Mouse (Mus musculus) monocyte, adult 59 days (primary cell): ENCODE results near the gene Nudt6. TPM values are rescaled to one million over a fixed set of nuclear protein-coding genes. Genes with fewer than 3 reads are reported as not detected.

ENCODE experiments used
- total RNA-seq, 2 experiments: library from RNA; stranded (reverse); gene quantifications; one replicate each; pipeline ENCODE4 v1.2.4; 2023

The Nudt6 gene
- 10 to 100 TPM in 1 of 2 experiments, 1 to 10 TPM in 1; 7.5 to 11.5 TPM for total RNA-seq

DNA sequence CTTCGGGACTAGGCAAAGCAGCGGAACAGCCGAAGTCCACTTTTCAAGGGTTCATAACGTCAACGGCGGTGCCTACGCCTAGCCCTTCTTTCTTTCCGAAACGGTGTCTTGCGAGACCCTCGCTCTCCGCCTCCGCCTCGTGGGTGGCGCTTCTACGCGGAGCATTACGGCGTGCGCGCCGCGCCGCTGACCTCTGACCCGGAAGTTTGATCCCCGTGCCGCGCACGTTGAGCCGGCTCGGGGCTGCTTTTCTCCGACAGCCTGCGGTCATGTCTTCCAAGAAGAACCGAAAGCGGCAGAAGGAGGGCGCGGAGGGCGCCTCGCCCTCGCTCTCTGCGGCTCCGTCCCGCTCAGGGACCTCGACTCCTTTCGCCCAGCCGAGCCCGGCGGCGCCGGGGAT, at the start of gene Nudt6:
Nudt6 (minus strand) TSS at position 140 of the 400 bp plus-strand sequence.

DNA sequence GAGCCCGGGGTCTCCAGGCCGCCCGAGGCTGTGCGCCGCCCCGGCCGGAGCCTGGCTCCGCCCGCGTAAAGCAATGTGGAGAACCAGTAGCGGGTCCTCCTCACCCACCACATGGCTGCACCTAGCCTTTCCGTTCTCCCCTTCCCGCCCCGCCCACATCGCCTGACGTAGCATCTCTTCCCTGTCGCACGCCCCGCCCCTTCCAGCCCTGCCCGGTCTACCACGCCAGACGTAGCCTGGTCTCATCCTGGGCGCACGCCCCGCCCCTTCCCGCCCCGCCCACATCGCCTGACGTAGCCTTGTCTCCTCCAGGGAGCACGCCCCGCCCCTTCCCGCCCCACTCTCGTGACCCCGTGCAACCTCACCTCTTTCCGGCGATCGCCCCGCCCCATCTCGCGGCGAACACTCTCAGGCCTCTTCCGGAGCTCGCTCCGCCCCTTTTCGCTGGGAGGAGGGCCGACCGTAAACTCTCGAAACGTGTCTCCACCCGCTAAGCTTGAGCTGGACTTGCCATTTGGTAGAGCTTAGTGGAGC, 486 bp downstream of the Nudt6 start, which contains the start of gene Spata5:
Spata5 (plus strand) TSS at position 439 of the 534 bp plus-strand sequence.

Other genes starting within 250 kb of the Nudt6 start
- gene Il21, start 187.6 kb downstream of the Nudt6 start, total RNA-seq = not detected
- gene Bbs12, start 107.7 kb downstream of the Nudt6 start, total RNA-seq = 1 to 10 TPM in 1 of 2 experiments, under 1 TPM in 1; 0.97 to 1.2 TPM
- gene Cetn4, start 107.5 kb downstream of the Nudt6 start, total RNA-seq = under 1 TPM in 1 of 2 experiments, not detected in 1; 0.30 TPM
- under 1 TPM in 1 of 2 experiments, not detected in 1; 0.08 TPM for gene Fgf2, start 71.9 kb downstream of the Nudt6 start, total RNA-seq
- gene Spata5, start 315 bp downstream of the Nudt6 start, total RNA-seq = 10 to 100 TPM; 45.1 to 70.6 TPM
- 1 to 10 TPM; 4.9 to 7.0 TPM for gene Spry1, start 219.7 kb upstream of the Nudt6 start, total RNA-seq